Mouse (Mus musculus) stomach, embryonic 14.5 days (tissue): ENCODE measurements around the gene Ndufb6. TPM values are rescaled to one million over a fixed set of nuclear protein-coding genes. Genes with fewer than 3 reads are reported as not detected.

Experiments
- ATAC-seq: fragments of 200-750 bp; cut with Nextera tagmentation; 2 replicates; pipeline ENCODE4 v1.8.0; 2017; ENCODE audit warnings: low read depth, moderate TSS enrichment; ENCODE audit not compliant: insufficient number of reproducible peaks, insufficient read depth, low FRiP score
- H3K27ac ChIP-seq: fragments of 300-500 bp; sonication (generic); 2 replicates; pipeline ENCODE4 v1.5.1; 2014; ENCODE audit warnings: mild to moderate bottlenecking, low read length, moderate library complexity, mixed read lengths
- H3K27me3 ChIP-seq: fragments of 300-500 bp; sonication (generic); 2 replicates; pipeline ENCODE4 v1.6.1; 2014; ENCODE audit warnings: low read length, control low read depth, mixed read lengths; ENCODE audit not compliant: control insufficient read depth, insufficient read depth
- H3K36me3 ChIP-seq: fragments of 300-500 bp; sonication (generic); 2 replicates; pipeline ENCODE4 v1.6.1; 2014; ENCODE audit warnings: mild to moderate bottlenecking, control low read depth, low read length, moderate library complexity, mixed read lengths; ENCODE audit not compliant: control insufficient read depth, insufficient read depth
- H3K4me1 ChIP-seq: fragments of 300-500 bp; sonication (generic); 2 replicates; pipeline ENCODE4 v1.6.1; 2014; ENCODE audit warnings: low read length, control low read depth, mixed read lengths; ENCODE audit not compliant: control insufficient read depth, insufficient read depth
- H3K4me2 ChIP-seq: fragments of 300-500 bp; sonication (generic); replicated peaks from 2 replicates; pipeline ENCODE4 v1.6.1; 2014; ENCODE audit warnings: low read depth, low read length, control low read depth
- H3K4me3 ChIP-seq: fragments of 300-500 bp; sonication (generic); 2 replicates; pipeline ENCODE4 v1.5.1; 2014; ENCODE audit warnings: low read depth, low read length, control low read depth
- H3K9ac ChIP-seq: fragments of 300-500 bp; sonication (generic); replicated peaks from 2 replicates; pipeline ENCODE4 v1.6.1; 2014; ENCODE audit warnings: low read depth, mild to moderate bottlenecking, control low read depth, low read length, moderate library complexity, mixed read lengths
- H3K9me3 ChIP-seq: fragments of 300-500 bp; sonication (generic); 2 replicates; pipeline ENCODE4 v1.6.1; 2016; ENCODE audit warnings: low read depth, low read length, control low read depth; ENCODE audit not compliant: control insufficient read depth
- WGBS: fragments of 180-500 bp; shearing (Covaris S2); extraction: QIAGEN DNeasy Blood & Tissue Kit; methylation state at CpG from one replicate; pipeline ENCODE4 v1.1.7; 2014; 5-methylcytosine and 5-hydroxymethylcytosine counted together
- polyA plus RNA-seq: library from polyadenylated mRNA; unstranded; fragments of >200 nt; fragmentation: Nextera tagmentation; extraction: Ambion mirVana; gene quantifications from 2 replicates; pipeline ENCODE4 v1.2.1, GENCODE M21; 2014

Ndufb6 gene
- polyA plus RNA-seq, 1 experiment from 2014 or later, result 304 TPM

DNA sequence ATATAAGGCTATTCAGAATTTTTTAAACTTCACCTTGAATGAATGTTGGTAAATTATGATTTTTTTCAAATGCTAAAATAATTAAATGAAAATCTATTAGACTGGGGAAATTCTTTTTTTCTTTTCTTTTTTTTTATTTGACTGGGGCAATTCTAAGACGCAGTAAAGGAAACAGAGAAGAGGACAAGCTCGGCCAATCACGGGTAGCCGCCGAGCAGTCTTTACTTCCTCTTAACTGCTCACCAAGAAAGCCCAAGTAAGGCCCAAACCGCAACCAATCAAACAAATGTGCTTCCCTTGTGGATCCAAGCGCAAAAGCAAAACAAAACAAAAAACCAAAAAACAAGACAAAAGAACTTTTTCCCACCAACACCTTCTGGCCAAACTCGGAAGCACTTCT is 35.2 kb downstream of the Ndufb6 start:
- no peak overlapping the region for H3K4me2 ChIP-seq
- no peaks in the 10 kb centered on the region for H3K9me3 ChIP-seq
- H3K4me3 ChIP-seq, result no peak overlapping the region
- H3K36me3 ChIP-seq, result no peaks in the 10 kb centered on the region
- H3K27ac ChIP-seq, result no peak overlapping the region
- H3K27me3 ChIP-seq, result no peaks in the 10 kb centered on the region
- ATAC-seq, result no peak
- no peaks in the 10 kb centered on the region for H3K4me1 ChIP-seq
- no peak overlapping the region for H3K9ac ChIP-seq
- WGBS, result 83% methylated on average over 8 of the region's 8 CpGs

GRCm38 (mm10) chr4:40243006-40243405 is 36.2 kb downstream of the Ndufb6 start:
- Histone ChIP-seq H3K4me3 (no peak overlapping the region), H3K36me3 (no peaks in the 10 kb centered on the region), H3K9me3 (no peaks in the 10 kb centered on the region), H3K4me2 (no peak overlapping the region), H3K27me3 (no peaks in the 10 kb centered on the region), H3K27ac (no peak overlapping the region), H3K9ac (no peak overlapping the region), H3K4me1 (no peaks in the 10 kb centered on the region)
- 89% methylated on average over 4 of the region's 4 CpGs for WGBS
- no peak for ATAC-seq

GRCm38 (mm10) chr4:40241928-40242327 is 37.3 kb downstream of the Ndufb6 start:
- Histone ChIP-seq H3K9ac (no peak overlapping the region), H3K4me1 (no peaks in the 10 kb centered on the region), H3K9me3 (no peaks in the 10 kb centered on the region), H3K4me2 (no peak overlapping the region), H3K27ac (no peak overlapping the region), H3K4me3 (no peak overlapping the region), H3K36me3 (no peaks in the 10 kb centered on the region), H3K27me3 (no peaks in the 10 kb centered on the region)
- WGBS, result 46% methylated on average over 6 of the region's 6 CpGs
- no peak for ATAC-seq

DNA sequence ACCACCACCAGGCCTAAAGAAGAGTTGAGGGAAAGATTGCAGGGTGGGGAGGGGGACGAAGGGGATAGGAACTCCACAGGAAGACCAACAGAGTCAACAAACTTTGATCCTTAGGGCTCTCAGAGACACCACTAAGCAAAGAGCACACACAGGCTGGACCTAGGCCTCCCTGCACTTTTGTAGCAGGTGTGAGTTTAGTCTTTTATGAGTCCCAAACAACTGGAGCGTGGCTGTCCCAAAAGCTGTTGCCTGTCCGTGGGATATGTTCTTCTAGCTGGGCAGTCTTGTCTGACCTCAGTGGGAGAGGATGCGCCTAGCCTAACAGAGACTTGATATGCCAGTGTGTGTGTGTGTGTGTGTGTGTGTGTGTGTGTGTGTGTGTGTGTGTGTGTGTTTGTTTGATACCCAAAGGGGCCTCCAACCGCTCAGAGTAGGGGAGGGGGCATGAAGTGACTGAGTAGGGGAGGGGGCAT is 38.9 kb downstream of the Ndufb6 start:
- WGBS, result 46% methylated on average over 5 of the region's 5 CpGs
- no peak; the same call in 1 of the 2 replicates for ATAC-seq
- Histone ChIP-seq H3K4me2 (peak overlapping the region; percentile 84), H3K4me1 (no peaks in the 10 kb centered on the region), H3K27me3 (no peaks in the 10 kb centered on the region), H3K27ac (peak overlapping the region; percentile 85), H3K9ac (no peak overlapping the region), H3K4me3 (peak overlapping the region; percentile 57), H3K9me3 (no peaks in the 10 kb centered on the region), H3K36me3 (no peaks in the 10 kb centered on the region)

GRCm38 (mm10) chr4:40239409-40240271 is 39.6 kb downstream of the Ndufb6 start, which contains the start of gene Ddx58:
Ddx58 (minus strand) TSS chr4:40239828.
- H3K9ac ChIP-seq, result peak within 1 kb of the TSS; percentile 38
- H3K27me3 ChIP-seq, result no peaks in the 10 kb centered on the region
- H3K4me3 ChIP-seq, result peak within 1 kb of the TSS; percentile 57
- no peaks in the 10 kb centered on the region for H3K4me1 ChIP-seq
- H3K27ac ChIP-seq, result peak within 1 kb of the TSS; percentile 85
- 2% methylated on average over 34 of the region's 35 CpGs for WGBS
- no peaks in the 10 kb centered on the region for H3K36me3 ChIP-seq
- H3K4me2 ChIP-seq, result peak within 1 kb of the TSS; percentile 84
- peak; percentile 68 for ATAC-seq
- H3K9me3 ChIP-seq, result no peaks in the 10 kb centered on the region

- no peaks in the 10 kb centered on the region for H3K9me3 ChIP-seq
- H3K27ac ChIP-seq, result peak overlapping the region; percentile 85
- peak overlapping the region; percentile 84 for H3K4me2 ChIP-seq
- peak overlapping the region; percentile 57 for H3K4me3 ChIP-seq
- 3% methylated on average over 17 of the region's 17 CpGs for WGBS
- H3K9ac ChIP-seq, result peak overlapping the region; percentile 38
- no peaks in the 10 kb centered on the region for H3K4me1 ChIP-seq
- H3K27me3 ChIP-seq, result no peaks in the 10 kb centered on the region
- no peaks in the 10 kb centered on the region for H3K36me3 ChIP-seq
- peak; percentile 76 for ATAC-seq
These were observed 40.5 kb downstream of the Ndufb6 start for GRCm38 (mm10) chr4:40238483-40239408.

GRCm38 (mm10) chr4:40236829-40237228 is 42.4 kb downstream of the Ndufb6 start:
- Histone ChIP-seq H3K9ac (no peak overlapping the region), H3K4me3 (no peak overlapping the region), H3K27ac (no peak overlapping the region), H3K4me1 (no peaks in the 10 kb centered on the region), H3K9me3 (no peaks in the 10 kb centered on the region), H3K27me3 (no peaks in the 10 kb centered on the region), H3K36me3 (no peaks in the 10 kb centered on the region), H3K4me2 (no peak overlapping the region)
- WGBS, result 75% methylated on average over 4 of the region's 4 CpGs
- ATAC-seq, result no peak

DNA sequence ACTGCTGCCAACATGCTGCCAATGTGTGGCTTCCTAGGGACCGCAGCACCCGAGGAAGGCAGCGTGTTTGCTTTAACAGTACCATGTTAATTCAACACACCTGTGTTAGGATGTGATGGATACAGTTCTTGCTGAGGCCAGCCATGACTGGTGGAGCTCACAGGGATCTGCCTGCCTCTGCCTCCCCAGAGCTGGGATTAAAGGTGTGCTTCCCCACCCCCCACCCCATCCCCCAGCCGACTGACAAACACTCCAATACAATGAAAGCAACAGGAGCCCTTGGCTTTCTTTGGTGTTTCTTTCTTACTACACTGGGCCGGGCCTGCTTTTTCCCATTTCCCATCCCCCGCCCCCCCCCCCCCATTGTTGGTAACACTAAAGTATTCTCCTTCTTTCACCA is 45.0 kb downstream of the Ndufb6 start:
- H3K4me3 ChIP-seq, result no peak overlapping the region
- H3K36me3 ChIP-seq, result no peaks in the 10 kb centered on the region
- ATAC-seq, result no peak
- H3K27me3 ChIP-seq, result no peaks in the 10 kb centered on the region
- no peak overlapping the region for H3K4me2 ChIP-seq
- H3K27ac ChIP-seq, result no peak overlapping the region
- WGBS, result 79% methylated on average over 6 of the region's 6 CpGs
- H3K9me3 ChIP-seq, result no peaks in the 10 kb centered on the region
- no peaks in the 10 kb centered on the region for H3K4me1 ChIP-seq
- H3K9ac ChIP-seq, result no peak overlapping the region
